Mouse (Mus musculus): ENCODE measurements around the gene Slc46a2.

DNA sequence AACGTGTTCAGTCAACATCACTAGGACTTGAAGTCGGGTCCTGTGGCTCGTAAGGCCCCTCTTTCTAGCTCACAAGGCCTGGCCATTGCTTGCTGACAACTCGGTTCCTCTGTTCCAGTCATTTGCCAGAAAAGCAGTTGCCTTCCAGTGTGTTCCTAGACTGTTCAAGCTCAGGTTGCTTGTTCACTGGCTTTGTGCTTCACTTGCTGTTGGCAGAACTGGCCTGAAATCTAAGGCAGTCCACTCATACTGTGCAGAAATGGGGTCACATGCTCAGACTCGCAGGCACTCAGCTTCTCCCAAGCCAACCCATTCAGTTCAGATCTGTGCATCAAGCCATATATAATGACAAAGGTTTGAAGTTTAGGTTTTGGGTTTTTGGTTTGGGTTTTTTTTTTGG lies 34.1 kb downstream of the Slc46a2 start:
- no peak for TF ChIP-seq CTCF (conservative IDR thresholded peaks at IDR 0.05; ENCODE audit: insufficient read depth, insufficient read length, low read depth, low read length)
- no peak for TF ChIP-seq POLR2A (IDR thresholded peaks at IDR 0.05; ENCODE audit: low read depth, low read length)

All from kidney, adult 2 months (tissue).